Mouse (Mus musculus) T-cell, adult 2 months (primary cell): Measurements from ENCODE around the gene Sstr3.

Experiments used
- DNase-seq: peaks from one replicate; pipeline ENCODE4 v3.0.0; 2022; ENCODE audit warnings: low spot score

Gene Sstr3

DNA sequence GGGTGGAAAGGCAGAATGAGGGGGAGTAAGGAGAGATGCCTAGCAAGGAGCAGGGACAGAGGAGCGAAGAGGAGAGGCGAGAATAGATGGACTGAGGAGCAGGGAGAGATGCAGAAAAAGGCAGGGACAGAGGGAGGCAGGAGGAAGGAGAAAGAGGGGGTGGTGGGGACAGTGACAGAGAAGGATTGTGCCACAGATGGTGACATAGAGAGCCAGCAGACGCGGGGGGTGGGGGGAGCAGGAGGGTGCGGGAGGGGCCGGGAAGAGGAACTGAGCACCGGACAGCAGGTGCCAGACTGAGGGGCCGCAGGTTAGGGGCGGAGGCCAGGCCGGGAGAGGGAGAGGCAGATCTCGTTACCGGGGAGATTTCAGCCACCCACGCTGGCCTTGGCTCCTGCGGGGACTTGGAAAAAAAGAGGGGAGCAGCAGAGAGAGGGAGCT is at the start of gene Sstr3:
Sstr3 (minus strand) TSS at position 125 of the 441 bp plus-strand sequence.
- no peak for DNase-seq

DNA sequence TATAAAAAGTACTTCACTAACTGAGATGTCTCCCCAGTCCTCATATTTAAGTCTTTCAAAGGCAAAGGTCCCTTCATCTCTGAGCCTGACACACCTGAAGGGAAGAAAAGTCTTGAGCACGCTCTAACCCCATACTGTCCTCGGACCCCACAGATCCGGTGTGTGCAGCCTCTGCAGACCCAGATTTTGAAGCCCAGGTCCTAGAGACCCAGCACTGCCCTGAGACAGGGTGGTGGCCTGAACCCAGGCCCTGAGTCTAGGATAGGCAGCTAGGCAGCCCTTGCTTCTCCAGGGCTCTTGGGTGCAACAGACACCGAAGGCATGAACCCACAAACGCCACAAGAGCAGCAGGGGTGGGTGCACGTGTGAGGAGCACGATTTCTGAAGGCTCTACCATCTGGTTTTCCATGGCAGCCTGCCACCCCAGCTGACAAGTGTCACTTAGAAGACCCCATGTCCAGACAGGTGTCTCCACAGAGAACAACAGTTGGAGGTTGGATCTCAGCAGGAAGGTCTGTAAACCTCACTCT is 49.5 kb upstream of the Sstr3 start:
- DNase-seq: no peak

DNA sequence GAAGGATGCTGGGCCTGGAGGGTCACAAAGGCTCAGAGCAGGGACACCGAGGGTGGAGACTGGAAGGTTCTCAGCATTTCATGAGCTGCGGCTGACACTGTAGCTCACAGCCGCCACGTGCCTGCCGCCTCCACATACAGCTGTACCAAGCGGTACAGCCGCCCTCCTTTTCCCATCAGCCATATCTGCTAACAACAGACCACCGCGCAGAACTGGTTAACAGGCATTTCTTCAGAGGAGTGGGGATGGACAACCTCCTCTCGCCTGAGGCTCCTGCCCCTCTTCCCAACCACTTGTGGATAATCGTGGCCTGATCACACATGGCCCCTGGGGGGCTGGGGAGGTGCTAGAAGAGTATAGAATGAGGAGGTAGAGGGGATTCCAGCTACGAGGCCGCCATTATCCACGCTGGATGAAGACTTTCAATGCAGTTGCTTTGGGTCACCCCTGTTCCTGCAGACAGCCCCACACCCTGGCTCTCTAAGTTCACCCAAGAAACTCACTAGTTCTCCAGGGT is 48.0 kb upstream of the Sstr3 start:
- DNase-seq: no peak

DNA sequence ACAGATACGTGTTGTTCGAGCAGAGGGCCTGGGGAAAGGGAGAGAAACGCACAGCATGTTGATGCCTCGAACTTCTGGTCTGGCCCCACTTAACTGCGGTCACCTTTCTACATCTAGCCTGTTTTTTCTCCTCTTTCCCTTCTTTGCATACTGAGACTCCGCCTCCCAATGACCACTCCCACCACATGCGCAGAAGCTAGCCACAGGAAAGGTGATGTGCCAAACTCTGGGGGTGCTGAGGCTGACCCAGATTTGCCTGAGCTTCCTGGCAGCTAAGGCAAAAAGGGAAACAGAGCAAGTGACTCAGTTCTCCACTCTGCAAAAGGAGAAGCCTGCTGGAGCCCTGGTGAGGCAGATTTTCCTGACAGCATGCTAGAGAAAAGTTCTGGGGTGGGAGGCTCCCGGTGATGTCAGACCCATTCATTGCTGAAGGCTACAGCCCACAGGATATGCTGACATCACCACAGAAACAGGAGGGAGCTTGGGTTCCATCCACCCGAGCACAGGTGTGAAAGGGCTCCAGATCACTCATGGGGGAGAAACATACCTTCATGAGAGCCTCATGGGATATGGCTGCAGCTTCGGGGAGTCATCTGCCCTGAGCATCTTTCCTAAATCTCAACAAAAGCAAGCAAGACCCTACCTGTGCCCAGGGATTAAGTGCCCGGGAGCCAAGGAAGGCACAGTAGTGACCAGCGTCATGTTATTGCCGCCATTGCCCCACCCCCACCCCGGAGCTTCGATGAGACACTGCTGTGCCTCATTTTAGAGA is 47.4 kb upstream of the Sstr3 start:
- peak; percentile 48 for DNase-seq

DNA sequence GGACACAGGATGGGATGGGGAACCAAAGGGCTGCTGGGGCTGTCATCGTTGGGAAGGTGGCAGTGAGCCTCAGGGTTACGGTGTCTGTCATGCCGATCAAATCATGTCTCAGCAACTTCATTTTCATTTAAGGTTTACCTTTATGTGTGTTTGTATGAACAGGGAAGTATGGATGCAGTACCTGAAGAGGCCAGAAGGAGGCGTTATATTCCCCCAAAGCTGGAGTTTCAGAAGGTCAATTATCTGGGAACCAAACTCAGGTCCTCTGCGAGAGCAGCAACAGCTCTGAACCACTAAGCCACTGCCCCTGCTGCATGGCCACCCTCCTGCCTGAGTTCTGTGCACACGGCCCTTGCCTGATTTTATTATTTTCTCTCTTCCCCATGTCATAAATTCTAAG is 46.3 kb upstream of the Sstr3 start:
- no peak for DNase-seq

DNA sequence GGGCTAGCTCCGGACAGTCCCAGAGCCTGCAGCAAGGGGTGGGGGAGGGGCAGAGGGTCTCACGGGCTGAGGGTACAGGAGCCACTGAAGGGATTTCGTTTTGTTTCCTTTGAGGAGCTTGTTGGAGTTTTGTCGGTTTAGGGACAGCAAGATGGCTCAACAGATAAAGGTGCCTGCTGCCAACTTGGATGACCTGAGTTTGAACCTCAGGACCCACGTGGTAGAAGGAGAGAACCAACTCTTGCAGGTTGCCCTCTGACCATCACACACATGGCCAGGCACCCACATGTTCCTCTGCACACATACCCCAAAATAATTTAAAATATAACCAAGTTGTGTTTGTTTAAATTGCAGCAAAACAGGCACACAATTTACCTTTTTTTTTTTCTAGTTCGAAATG is 45.5 kb upstream of the Sstr3 start:
- no peak for DNase-seq

DNA sequence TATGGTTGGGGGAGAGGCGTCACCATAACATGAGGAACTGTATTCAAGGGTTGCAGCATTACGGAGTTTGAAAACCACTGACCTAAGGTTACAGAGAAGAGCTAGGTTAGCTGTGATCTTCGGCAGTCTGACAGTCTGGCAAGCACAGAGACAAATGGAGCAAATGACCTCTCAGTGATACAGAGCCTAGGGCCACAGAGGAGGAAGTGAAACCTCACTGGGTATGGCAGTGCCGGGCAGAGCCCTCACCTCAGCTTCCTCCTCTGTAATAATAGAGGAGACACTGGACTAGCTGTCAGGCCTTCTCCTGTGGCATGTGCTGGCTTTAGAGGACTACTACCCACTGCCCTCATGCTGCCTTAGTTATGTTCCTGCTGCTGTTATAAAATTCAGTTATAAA is 44.4 kb upstream of the Sstr3 start:
- no peak for DNase-seq

DNA sequence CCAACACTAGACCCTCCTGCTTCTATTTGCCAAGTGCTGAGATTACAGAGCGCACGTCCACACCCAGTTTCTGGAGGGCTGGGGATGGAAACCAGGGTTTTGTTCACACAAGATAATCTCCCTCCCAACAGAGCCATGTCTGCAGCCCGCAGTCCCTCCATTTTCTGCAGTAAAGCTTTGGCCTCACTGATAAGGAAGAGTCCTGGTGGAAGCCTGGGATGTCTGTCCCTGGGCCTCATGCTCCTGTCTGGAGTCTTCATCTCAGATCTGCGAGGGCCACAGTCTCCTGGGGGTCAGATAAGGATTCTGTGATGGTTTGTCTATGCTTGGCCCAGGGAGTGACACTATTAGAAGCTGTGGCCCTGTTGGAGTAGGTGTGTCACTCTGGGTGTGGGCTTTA is 43.6 kb upstream of the Sstr3 start:
- no peak for DNase-seq

DNA sequence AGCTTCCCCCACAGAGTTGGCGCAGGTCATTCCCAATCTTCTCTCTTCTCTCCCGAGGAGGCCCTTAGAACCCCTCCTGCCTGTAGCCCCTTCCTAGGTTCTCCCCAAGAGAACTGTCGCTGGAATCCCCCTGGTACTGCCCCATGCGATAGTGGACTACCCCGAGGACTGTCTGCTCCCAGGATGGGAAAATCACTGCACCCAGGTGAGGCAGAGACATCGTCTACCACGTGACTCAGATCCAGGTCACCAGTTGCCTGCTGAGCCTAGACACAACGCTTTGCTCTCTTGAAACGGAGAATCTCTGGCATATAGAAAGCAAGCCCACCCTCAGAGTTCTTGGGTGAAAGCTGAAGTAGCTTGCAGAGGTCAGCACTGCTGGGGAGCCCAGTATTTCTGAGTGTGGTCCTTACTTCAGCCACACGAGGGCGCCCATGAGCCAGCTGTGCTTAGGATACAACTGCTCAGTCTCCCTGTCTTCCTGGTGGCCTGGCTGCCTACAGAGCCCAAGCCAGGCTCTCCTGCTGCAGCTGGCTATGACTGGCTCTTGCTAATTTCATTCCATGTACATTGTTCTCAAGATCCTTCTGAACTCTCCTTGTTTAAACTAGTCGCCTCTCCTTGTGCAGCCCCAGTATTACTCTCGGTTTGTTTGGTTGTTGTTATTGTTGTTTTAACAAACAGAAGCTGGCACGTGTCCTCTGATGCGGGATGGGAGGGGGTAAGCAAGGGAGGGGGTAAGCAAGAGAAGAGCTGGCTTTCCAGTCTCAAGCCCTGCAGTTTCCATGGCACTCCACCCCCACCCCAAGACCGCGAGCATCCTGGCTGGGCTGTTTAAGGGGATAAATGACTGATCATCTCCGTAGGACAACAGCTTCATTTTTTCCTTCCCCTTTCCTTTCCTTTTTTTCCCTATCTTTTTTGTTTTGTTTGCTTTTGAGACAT is 42.8 kb upstream of the Sstr3 start:
- DNase-seq: peak; percentile 78

DNA sequence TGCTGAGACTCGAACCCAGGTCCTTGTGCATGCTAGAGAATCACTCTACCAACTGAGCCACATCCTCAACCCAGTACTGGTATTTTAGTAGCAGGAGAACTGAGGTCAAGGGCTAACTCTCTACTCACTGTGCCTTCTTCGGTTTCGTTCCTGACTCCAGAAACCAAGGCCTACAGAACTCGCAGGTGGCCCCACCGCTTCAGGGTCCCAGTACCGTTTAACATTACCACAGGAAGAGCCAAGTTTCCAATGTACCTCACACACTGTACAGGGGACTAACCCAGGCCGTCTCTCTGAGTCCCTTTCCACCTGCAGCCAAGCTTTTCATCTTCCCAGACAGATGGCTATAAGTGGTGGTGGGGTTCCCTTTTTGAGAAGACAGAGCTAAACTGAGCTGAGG is 40.9 kb upstream of the Sstr3 start:
- no peak for DNase-seq

DNA sequence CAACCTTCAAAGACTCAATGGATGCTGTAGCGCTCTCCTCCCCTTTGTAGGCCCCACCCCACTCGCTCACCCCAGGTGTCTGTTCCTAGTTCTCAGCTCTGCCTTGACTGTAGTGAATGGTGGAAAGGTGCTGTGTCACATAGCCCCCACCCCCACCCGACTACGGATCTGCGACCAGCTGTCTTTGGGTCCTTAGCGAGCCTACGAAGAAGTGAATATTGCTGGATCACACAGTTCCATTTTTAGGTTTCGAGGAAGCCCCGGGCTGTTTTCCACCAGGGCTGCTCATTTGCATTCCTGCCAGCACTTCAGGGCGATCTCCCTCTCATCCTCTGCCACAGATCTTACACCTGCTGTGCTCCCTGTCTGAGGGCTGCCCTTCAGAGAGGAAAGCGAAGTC is 38.9 kb upstream of the Sstr3 start:
- no peak for DNase-seq

DNA sequence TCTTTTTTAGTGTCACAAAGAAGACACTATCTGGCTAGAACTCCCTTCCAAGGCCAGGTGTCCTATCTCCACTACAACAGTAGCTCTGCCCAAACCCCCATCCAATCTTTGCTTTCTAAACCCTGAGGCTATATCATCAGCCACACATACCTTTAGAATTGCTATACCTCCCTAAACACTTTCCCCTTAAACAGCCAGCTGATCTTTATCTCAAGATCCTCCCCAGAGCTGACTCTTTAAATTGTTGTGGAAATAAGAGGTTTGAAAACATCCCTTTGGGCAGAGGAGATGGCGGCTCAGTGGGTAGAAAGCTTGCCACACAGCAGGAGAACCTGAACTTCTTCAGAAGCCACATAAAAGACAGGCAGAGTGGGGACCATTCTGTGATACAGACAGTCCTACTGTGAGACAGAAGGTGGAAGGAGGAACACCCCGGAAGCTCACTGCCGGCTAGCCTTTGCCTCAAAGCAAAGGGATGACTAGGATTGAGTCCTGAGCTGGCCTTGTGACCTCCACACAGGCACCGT is 31.9 kb upstream of the Sstr3 start:
- peak; percentile 75 for DNase-seq

DNA sequence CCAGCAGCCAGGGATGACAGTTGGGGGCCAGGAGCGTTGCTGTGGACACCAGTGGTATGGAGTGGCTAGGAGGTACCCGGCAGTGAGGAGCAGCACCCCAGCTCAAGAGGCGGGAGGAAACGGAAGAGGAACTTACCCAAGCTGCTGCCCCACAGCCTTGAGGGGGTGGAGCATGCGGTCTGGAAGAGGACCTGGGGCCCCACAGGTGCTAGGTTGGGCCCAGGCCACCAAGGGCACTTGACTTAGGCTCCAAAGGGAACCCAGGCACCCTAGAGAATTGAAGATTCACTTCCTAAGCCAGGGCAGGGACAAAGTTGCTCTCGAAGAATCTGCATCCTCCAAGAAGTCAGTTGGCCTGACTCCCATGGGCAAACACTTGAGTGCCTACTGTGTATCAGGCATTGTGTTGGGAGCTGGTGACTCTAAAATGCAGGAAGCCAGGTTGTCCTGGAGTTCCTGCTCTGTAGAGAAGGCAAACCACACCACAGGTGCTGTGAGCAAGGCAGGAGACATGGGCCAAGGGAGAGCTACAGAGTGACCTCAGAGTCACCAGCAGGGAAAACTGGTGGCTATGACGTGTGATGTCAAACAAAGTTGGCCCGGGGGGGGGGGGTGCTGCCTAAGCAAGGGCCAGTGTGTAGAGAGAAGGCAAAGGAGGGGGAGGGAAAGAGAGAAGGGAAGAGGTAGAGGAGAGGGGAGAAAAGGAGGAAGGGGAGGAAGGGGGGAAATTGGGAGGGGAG is 28.3 kb upstream of the Sstr3 start, which contains the start of gene Rac2:
Rac2 (minus strand) TSS at position 126 of the 740 bp plus-strand sequence.
- peak; percentile 59 for DNase-seq

DNA sequence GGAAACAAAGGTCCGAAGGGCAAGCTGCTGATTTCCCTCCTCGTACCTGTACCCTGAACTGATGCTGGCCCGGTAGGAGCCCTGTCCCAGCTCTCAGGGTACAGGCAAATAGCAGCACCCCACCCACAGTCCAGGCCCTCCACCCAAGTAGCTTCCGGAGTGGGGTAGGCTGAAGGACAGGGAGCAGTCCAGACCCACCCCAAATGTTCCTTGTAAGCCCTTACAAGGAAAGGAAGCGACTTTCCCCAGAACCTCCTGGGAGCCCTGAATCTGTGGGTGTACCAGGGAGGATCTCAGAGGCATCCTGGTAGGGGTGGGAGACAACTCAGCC is 27.8 kb upstream of the Sstr3 start:
- DNase-seq: no peak

DNA sequence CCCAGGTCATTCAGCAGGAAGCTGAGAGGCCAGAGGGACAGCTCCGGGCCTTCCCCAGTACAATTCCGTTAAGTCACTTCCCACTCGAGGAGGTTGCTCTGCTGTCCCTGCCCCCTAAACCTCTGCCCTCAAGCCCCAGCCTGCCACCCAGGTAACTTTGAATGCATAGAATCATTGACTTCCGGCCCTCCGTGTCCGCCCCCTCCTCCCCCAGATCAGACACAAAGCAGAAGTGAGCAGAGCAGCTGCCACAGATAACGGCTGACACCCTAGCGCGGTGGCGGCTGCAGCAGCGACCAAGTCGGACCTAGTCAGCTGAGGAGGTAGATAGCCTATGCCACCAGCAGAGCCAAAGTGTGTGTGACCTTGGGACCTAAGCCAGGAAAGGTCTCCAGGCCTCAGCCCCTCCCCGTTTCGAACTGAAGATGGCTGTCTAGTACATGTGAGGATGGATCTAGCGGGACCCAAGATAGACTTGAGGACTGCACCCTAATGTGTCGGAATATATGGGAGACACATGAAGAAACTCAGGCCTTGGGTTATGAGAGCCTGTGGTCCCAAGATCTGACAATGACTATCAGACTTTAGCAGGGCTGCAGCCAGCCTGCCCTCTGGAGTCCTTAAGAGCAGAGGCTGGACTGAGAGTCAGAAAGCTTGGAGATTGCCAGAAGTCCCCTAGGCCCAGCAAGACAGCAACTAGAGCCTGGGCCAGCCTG is 27.2 kb upstream of the Sstr3 start:
- peak; percentile 79 for DNase-seq

DNA sequence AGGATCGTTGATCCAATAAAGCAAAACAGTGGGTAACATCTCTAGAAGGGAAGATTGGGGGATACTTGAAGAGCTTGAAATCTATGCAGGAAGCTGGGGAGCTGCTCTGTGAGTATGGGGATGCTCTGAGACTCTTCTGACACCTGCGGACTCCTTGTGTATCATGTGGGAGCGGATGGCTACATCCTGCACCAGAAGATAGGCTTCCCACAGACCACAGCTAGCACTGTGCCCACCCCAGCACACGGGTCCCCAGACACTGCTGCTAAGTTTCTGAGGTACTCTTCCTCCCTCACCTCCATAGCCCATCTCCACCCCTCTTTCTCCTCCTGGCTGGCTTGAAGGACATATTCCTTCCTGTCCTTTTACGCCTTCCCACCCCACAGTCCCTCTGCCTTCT is 25.7 kb upstream of the Sstr3 start:
- DNase-seq: no peak

DNA sequence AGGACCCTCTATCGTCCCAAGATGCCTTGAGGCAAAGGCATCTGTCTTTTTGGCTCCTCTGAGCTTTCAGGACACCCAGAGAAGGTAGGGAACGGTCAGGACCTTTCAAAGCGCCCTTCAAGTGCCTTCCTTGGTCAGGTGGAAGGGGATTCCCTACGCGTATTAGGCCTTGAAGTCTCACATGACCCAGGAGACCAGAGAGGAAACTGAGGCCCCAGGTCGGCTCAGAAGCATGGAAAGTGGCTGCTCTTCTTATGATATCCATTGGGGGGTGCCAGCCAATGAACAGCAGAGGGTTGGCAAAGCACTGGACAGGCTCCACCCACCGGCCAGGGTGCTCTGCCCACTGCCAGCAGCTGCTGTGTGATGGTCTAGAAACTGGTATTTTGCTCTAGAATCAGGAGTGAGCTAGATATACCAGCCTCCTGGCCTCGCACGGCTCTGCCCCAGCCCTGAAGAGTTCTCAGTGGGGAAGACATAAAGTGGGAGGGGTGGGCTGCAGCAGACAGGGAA is 23.2 kb upstream of the Sstr3 start:
- no peak for DNase-seq

DNA sequence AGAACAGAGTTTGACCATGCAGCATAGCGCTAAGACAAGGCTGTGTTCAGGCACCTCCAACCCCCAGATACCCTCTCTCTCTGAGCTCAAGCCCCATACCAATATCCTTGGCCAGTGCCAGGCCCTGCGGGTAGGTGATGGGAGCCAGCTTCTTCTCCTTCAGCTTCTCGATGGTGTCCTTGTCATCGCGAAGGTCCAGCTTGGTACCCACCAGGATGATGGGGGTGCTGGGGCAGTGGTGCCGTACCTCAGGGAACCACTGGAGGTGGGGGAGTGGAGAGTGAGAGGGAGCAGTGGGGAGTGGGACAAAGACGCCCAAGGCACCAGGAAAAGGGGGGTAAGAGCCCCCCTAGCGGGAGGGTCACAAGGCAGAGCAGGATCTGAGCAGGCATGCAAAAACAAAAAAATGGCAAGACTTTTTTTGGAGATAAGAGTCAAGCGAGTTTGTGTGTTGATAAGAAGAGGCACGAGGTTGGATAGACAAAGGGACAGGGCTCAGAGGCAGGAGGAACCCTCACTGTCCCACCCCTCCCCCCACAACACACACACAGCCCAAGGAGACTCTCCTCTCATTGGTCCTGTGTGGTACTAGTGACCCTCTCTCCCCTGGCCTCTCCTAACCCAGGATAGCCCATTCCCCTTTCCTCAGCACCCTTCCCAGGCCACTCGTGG is 20.4 kb upstream of the Sstr3 start:
- DNase-seq: no peak

DNA sequence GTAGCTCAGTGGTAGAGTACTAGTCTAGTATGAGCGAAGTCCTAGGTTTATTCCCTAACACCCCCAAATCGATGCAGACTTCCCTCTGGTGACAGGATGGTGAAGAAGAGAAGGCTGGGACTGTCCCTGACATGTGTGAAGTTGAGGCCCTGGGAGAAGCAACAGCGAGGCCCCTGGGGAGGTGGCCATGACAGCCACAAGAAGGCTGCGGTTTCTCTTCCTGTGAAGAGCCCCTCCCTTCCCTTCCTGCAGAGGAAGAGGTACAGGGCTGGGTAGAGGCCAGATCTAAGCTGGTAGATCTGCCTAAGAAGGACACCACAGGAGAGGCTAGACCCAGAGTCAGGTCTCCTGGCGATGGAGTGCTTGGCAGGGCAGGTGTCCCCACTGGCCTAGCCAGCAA is 19.5 kb upstream of the Sstr3 start:
- peak; percentile 86 for DNase-seq

DNA sequence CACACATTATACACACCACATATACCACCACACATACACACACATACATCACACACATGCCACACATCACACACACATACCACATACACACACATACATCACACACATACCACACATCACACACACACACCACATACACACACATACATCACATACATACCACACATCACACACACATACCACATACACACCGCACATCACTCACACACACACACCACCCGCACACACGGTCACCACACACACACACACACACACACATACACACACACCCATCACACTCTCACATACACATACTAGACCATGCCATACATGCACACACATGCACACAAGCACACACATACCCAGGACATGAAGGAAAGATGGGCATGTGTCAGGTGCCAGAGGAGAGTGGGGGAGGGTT is 18.9 kb upstream of the Sstr3 start:
- DNase-seq: no peak
